Mouse (Mus musculus) mature B cell (primary cell): Measurements from ENCODE around the gene Zfp879.

Source experiments
- in situ Hi-C: fragments of 300-500 bp; cut with MboI; formaldehyde crosslinking; loops from 2 replicates; pipeline ENCODE4 v1.14.3; 2019

Zfp879 gene

GRCm38 (mm10) chr11:50841023-50841735 is at the start of gene Zfp879:
Gene Zfp879, minus strand, starts transcription at chr11:50841552.
- in situ Hi-C loops, result no loop called here

DNA sequence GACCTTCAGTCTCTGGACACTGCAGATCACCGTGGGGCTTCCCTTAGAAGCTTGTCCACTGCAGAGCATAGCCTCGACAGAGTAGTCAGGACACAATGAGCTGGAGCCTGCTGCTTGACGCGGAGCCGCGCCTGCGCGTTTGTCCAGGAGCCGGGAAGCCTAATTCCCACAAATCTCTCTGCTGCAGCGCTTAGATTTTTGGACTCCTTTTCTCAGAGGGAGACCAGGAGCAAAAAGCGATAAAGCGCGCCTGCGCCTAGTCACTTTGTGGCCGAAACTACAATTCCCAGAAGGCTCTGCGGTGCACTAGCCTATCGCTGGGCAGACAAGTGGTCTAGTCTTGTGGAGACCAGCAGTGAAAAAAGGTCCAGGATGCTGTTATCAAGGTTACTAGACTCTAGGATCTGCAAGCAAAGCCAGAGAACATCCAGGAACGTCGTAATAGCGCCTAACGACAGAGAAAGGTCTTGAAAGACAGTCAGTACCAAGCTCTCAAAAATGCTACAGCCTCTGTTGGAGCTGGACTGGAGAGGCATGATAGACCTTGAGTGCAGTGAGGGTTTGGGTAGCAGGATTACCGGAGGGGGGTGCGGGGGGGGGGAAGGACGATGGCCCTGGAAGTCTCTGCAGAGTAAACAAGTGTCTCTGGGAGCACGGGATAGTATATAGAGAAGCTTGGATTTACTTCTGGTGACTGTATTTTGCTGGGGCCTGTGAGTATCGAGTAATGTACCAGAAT is 46.2 kb upstream of the Zfp879 start, which contains the start of gene Zfp454:
Gene Zfp454 (minus strand): TSS at position 262 of the 739 bp plus-strand sequence.
- in situ Hi-C loops, result no loop called here

GRCm38 (mm10) chr11:50886933-50887293 is 45.6 kb upstream of the Zfp879 start:
- in situ Hi-C loops, result no loop called here

- in situ Hi-C loops, result no loop called here
These were observed 45.0 kb upstream of the Zfp879 start for GRCm38 (mm10) chr11:50886231-50886932.

DNA sequence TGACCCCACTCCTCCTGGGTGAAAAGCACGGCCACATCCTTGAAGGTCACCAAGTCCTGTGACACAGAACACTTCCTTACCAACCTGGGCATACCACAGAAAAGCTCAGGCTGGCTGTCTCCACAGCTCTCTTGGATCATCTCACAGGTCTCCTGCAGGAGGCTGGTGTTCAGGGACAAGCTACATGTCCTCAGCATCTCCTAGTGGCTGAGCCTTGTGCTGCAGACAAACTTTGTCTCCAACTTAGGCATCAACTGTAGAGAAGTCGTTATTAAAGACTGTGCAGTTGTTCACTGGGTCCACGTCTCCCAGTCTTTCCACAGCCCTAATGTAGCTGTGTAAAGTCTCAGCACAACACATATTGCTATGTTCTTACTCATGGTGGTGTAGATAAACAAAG is 42.4 kb upstream of the Zfp879 start:
- in situ Hi-C loops, result no loop called here

GRCm38 (mm10) chr11:50878641-50879040 is 37.3 kb upstream of the Zfp879 start:
- in situ Hi-C loops, result no loop called here

DNA sequence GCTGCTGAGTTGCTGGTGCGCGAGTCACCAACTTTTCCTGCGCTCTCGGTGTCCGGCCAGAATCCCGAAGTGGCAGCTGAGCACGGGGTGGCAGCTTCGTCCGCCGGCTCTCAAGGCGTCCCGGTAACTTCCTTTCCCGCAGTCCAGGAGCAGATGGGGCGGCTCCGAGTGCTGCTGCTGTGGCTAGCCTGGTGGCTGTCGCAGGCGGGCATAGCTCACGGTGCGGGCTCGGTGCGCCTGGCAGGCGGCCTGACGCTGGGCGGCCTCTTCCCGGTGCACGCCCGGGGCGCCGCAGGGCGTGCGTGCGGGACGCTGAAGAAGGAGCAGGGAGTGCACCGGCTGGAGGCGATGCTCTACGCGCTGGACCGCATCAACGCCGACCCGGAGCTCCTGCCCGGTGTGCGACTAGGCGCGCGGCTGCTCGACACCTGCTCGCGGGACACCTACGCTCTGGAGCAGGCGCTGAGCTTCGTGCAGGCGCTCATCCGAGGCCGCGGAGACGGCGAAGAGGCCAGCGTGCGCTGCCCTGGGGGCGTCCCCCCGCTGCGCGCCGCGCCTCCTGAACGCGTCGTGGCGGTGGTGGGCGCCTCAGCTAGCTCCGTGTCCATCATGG is 9.7 kb upstream of the Zfp879 start:
- in situ Hi-C loops, result no loop called here

DNA sequence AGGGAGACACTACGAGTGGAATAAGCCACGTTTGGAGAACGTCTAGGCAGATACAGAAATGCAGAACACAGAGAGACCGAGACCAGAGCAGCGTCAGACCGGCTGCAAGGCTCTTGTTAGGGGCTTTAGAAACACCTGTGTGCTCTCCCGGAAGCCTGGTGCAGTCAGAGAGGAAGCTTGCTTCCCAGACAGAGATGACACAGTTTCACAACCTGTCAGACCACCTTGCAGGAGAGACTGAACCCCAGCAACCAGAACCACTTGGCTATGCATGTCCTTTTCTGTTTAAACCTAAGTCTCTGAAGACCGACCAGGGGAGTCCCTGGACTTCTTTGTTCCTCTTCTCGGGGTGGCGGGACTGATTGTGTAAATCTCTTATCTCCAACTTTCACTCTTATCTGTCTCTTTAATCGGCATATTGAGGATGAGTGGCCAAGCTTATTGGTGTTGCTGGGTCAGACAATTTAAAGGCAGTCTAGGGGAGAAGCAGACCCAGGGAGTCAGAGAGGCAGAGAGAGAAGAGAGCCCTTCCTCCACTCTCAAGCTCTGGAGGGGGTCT is 8.9 kb upstream of the Zfp879 start, which contains the start of gene Grm6:
Gene Grm6 (plus strand): TSS at position 509 of the 559 bp plus-strand sequence.
- in situ Hi-C loops, result no loop called here

DNA sequence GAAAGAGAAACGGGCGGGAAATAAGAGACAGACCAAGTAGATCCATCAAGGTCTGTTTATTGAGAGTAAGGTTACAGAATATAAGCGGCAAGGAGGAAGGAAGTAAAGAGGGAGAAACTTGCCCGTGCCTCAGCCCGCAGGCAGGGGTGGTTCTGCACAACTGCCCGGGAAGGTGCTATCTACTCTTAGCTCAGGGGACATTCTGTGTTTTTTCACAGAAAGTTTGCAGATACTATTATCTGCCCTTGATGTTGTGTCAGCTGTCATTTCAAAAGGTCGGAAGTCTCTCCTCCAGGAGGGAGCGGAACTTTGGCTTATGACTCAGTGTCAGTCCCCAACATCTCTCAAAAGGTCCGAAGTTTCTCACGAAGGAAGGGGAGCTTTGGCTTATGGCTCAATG is 8.0 kb upstream of the Zfp879 start:
- in situ Hi-C loops, result no loop called here

DNA sequence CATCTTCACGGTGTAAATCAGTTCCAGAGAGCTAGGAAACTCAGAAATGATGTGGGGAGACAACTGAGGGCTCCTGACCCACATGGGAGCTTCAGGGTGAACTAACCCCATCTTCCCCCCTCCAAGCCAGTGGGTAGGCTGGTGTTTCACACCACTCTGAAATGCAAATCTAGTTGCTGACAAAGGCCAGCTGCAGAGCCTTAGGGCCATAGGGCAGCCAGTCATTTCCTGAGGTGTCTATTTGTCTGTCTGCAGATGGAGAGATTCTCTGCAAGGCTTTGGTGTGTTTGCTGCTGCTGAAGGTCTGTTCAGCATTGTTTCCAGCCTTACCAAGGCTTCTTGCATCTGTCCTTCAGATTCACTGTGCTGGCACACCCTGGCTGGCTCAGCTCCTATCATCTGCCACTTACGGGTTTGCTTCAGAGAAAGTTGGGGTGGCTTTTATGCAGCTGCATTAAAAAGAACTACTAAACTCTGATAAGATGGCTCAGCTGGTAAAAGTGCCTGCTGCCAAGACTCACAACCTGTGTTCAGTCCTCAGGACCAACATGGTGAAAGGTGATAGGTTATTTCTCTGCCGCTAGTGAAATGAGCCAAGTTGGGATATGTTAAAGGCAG is 7.3 kb upstream of the Zfp879 start:
- in situ Hi-C loops, result no loop called here

- in situ Hi-C loops, result no loop called here
These were observed 5.7 kb upstream of the Zfp879 start for GRCm38 (mm10) chr11:50847047-50847446.

DNA sequence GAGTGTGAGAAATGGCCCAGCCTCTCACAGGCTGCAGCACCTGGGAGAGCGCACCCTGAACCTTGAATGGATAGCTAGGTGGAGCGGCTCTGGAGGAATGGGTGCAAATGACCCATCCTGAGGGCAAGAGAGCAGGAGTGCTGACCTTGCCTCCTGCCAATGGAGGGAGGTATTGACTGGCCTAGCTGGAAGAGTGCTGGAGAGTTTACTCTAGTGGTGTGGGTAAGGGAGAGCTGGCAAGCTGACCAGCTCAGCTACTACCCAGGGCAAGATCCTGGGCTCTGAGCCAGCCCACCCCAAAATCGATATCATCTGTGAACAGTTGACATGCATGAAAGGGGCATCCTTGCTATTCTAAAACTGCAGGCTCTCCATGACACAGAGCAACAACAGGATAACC is 4.6 kb upstream of the Zfp879 start:
- in situ Hi-C loops, result no loop called here

DNA sequence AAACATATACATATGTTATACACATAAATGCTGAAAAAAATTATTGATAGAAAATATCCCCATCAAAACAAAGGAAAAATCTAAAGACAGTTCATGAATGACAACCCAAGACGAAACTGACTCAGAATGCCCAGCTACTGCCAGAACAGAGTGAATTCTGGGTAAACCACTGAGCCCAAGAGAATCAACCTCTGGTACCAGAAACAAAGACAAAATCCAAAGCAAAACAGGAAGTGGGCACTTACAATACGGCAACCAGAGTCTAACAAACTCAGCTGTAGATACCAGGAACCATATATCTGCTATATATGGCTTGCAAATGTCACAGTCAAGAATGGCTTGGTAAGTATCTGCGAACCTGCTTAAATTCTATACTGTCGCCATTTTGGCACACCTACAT is 5.6 kb downstream of the Zfp879 start:
- in situ Hi-C loops, result no loop called here

- in situ Hi-C loops, result no loop called here
These were observed 14.1 kb downstream of the Zfp879 start, which contains the start of gene Zfp354c for GRCm38 (mm10) chr11:50827010-50827953. Gene Zfp354c, minus strand, starts transcription at chr11:50827724.

DNA sequence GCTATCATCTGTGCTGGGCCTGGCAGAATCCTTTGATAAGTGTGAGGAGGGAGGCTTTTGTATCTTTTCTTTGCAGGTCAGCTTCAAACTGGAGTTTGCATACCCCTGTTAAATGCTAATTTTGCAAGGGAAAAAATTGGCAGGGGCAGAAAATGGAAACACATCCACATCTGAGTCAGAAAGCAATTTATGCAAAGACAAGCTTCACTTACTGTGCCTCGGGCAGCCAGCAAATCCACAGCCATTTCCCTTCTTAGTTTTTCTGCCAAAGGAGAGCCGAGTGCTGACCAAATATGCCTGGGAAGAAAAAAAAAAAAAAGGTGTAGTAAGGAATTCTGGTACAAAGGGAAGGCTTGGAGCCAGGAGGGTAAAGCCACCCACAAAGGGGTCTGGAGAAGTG is 15.1 kb downstream of the Zfp879 start:
- in situ Hi-C loops, result no loop called here

DNA sequence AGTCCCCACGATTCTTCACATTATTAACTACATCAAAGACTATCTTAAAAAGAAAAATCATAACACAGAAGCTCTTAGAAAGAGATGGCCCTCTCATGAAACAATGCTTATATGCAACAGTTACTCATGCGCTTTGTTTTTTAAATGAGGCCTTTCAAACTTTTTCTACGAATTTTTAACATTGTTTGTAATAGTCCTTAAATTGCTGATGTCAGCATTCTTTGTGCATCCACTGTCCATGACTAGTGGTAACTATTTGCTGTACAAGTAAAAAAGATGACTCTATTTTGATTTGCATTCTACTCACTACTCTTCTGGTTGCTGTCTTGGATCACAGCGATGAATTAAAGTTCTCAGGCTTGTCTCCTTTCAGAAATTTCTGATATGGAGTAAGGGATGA is 27.1 kb downstream of the Zfp879 start:
- in situ Hi-C loops, result no loop called here

- in situ Hi-C loops, result no loop called here
These were observed 42.5 kb downstream of the Zfp879 start for GRCm38 (mm10) chr11:50798836-50799235.

- in situ Hi-C loops, result no loop called here
These were observed 43.7 kb downstream of the Zfp879 start for GRCm38 (mm10) chr11:50797674-50798073.
